Mouse (Mus musculus) megakaryocyte, adult 5-6 weeks (primary cell): ENCODE data around the gene Sh2d1b2. TPM values are rescaled to one million over a fixed set of nuclear protein-coding genes. Genes with fewer than 3 reads are reported as not detected.
A peak's percentile ranks its signal among the peaks of the same experiment; 100 is the strongest.

Source experiments
- ATAC-seq: 2 replicates; pipeline ENCODE4 v1.8.0; 2016; ENCODE audit warnings: mild to moderate bottlenecking, inconsistent platforms; ENCODE audit not compliant: poor library complexity, severe bottlenecking
- total RNA-seq, 2 experiments: library from RNA; stranded (forward) in 1 of 2; stranded (reverse) in 1 of 2; fragments of 153-499, 151-499 nt in 1 of 2; fragments of 221-1000, 200-1000 nt in 1 of 2; gene quantifications; 2 replicates each; pipeline versions ENCODE4 v1.2.3 to v1.2.4; 2015 to 2017

Gene Sh2d1b2
- total RNA-seq (2015) = 0.57 TPM in 1 of 2 replicates, not detected in the other
- total RNA-seq (2017) = not detected in 2 replicates

DNA sequence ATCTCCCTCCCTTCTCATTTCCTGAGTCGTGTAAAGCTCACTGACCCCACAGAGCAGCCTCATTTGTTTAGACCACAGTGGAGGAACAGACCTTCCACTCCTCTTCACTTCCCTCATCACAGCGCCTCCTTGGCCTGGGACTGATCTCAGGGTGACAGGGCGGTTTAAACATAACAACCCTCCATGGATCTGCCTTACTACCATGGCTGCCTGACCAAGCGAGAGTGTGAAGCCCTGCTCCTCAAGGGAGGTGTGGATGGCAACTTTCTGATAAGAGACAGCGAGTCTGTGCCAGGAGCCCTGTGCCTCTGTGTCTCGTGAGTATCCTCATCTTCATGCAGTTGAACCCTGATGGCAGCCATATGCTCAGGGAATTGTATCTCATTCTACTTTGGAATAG is at the start of gene Sh2d1b2:
Sh2d1b2 (plus strand) TSS at position 62 of the 400 bp plus-strand sequence.
- peak; percentile 80 for ATAC-seq

DNA sequence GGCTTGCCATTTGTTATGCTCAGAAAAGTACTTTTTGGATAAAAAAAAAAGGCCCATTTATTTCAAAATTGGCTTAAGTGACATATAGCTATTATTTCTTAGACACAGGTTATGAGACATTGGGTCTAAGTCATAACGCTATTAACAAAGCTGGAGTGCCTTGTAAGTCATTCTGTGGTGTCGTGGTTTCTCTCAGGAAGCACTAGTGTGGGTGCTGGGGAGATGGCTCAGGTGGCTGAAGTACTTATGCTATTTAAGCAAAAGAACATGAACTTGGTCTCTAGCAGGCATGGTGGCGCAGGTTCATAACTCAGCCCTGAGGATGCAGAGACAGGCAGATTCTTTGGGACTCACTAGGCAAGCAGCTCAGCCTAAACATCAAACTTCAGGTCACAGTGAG is 47.4 kb upstream of the Sh2d1b2 start:
- no peak for ATAC-seq

DNA sequence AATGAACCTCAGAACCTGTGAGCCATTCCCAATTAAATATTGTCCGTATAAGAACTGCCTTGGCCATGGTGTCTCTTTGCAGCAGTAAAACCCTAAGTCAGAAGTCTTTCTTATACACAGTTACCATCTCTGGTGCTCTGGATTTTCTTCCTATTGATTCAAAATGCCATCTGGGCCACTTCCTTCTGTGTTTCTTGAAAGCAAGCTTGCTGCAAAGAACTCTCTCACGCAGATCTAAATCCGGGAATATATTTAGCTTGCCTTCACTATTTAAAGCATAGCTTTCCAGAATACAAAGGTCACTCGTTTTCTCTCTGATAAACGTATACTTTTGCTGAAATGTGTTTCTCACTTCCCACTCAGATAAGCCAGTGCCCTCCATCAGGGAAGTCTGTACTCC is 46.0 kb upstream of the Sh2d1b2 start:
- ATAC-seq = no peak

DNA sequence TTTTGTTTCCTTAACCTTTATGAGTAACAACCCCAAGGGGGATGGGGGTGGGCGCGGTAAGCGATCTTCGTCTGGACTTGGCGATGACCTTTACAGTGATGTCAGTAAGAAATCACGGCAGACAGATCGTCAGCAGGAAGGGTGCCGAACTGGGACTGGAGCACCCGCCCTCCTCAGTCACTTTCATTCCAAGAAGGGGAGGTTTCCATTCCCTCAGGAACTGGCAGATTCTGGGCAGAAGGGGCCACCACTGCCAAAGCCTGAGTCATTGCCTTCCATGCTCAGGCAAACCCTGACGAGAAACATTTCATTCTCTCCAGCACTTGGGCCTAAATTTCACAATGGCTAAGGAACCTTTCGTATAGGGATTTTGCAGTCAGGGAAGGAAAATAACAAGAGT is 43.9 kb upstream of the Sh2d1b2 start:
- no peak for ATAC-seq

DNA sequence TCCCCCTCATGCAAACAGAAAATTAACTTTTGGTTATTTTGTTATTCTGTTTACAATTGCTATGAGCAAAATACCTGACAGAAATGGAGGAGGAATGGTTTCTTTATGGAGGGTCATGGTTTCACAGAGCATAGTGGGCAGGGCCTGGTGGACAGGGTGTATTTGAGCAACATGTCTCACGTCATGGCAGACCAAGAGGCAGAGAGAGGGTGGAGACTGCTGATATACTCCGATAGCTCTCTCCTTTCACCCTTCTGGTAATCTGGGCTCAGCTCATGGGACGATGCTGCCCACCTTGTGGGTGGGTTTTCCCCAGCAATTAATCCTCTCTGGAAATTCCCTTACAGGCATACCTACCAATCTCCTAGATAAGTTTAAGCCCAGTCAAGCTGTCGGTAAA is 42.3 kb upstream of the Sh2d1b2 start:
- ATAC-seq = no peak

DNA sequence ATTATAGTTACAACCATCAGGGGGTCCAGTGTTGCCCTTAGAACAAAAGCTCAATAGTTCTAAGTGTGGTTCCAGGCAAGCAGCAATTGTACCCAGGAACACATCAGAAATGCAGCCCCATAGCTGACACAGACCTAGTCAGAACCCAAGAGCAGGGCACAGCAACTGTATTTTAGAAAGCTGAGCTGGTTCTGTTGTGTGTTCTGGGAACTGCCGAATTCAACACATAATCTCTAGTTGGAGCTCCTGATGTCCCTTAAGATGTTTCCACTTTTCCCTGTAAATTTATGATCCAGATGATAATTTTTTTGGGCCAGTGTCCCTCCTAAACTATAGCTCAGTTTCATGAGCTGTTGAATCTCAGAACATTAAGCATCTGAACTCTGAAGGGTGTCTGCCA is 40.6 kb upstream of the Sh2d1b2 start:
- no peak for ATAC-seq

DNA sequence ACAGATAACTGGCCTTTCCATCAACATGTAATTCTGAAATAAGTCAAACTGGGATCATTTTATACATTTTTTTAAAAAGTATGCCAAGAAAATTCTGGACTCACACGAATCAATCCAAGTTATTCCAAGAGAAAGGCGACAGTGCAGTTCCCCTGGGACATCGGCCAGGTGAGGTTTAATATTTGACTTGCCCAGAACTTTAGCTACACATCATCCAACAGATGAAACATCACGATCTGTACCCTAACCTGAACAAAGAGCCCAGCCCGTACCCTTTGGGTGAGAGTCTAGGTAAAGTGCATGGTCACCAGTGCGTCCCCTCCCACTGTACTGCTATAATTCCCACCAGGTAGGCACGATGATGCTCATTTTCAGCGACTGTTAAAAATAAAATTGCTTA is 36.3 kb upstream of the Sh2d1b2 start:
- ATAC-seq = no peak

DNA sequence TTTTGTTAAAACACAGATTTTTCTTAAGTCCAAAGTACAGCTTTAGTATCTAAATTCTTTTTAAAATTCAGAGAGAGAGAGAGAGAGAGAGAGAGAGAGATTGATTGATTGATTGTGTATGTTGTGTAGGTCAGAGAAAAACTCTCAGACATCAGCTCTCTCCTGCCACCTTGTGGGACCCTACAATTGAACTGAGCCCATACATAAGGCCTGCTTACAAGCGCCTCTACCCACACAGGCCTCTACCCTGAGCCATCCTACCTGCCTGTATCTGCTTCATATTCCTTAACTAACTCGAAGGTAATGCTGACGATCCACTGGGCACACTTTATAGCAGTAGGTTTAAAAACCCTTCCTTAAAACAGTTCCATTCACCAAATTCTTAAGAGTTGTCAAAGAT is 32.2 kb upstream of the Sh2d1b2 start:
- peak; percentile 64; the same call in 1 of the 2 replicates for ATAC-seq

DNA sequence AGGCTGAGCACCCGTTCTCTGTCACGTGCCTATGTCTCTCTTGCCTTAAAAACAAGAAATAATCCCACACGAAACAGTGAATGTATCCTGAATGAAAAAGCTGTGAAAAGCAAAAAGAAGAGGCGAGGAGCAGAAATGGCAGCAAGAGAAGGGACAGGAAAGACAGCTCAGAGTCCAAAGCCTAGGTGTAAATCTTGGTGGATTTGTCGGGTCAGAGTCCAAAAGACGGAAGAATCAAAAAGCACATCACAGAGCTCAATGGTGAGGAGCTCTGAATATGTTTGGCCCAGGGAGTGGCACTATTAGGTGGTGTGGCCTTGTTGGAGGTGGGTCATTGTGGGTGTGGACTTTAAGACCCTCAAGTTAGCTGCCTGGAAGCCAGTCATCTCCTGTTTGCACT is 26.2 kb upstream of the Sh2d1b2 start:
- ATAC-seq = no peak

DNA sequence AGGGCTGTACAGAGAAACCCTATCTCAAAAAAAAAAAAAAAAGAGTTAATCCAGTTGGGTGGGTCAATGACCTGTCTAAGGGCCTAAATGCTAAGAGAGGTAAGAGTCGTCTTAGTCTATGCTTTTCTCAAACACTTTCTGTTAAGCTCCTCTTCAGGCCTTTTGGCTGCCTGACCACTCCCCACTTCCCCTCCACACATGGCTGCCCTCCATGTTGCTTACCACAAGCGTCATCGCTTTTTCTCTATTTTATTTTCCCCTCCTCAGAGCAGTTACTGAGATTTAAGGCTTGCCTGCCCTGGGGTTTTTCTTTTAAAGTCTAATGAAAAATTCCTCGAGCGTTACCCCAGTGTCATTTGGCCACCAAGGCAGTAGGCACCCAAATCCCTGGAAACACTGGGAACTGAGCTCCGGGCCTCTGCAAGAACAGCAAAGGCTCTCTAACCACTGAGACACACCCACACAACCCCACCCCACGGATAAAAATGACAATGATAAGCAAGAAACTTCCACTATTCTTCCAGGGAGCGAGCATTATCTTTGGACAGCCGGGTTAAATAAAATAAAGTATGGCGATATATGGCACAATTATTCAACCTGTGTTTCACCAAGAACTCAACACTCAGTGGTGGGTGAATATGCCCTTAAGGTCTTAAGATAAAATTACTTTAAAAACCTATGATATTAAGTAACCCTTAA is 19.2 kb upstream of the Sh2d1b2 start:
- no peak for ATAC-seq

DNA sequence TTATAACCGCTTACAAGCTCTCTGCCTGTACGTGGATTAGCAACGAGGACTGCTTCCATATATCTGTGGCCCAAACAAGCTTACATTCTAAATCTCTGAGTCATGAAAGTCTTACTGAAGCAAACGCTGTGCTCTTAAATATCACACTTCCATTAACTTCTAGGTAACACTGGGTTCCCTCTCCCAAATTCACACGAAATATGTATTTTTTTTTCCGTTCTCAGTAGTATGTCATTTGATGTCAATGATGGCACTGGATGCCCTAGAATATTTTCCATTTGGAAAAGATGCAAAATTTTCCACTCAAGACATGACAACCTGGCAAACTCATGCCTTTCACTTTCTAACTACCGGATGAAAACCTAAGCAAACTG is 18.2 kb upstream of the Sh2d1b2 start:
- no peak for ATAC-seq

DNA sequence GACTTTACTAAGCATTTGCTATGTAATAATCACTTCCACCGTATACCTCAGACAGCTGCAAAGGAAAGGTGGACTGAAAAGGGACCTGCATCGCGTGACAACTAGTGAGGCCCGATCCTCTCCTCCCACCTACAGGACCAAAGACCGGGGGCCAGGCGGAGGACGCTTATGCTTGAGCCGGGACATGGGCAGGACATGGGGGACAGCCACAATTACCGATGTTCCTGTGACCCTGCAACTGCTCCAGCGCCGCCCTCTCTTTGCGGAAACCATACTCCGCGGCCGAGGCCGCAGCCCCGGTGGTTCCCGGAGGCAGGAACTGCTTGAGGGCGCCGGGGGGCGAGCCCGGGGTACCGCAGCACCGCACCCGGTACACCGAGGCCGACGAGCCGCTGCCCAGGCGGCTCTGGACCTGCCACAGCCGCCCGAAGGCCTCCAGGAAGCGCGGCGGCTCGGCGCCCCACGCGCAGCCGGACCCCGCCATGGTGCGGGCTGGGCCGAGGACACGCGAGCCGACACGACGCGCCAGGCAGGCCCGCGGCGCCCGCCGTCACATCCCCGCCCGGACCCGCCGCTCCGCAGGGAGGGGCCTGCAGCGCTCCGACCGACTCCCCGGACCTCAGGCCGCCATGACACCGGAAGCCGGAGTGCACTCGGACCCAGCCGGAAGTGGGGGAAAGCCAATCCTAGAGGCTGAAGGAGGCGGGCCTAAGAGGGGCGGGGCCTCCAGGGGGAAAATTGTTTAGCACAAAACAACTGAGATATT is 17.6 kb upstream of the Sh2d1b2 start, which contains the start of gene Uhmk1:
Uhmk1 (minus strand) TSS at position 641 of the 766 bp plus-strand sequence.
- ATAC-seq = peak; percentile 96

DNA sequence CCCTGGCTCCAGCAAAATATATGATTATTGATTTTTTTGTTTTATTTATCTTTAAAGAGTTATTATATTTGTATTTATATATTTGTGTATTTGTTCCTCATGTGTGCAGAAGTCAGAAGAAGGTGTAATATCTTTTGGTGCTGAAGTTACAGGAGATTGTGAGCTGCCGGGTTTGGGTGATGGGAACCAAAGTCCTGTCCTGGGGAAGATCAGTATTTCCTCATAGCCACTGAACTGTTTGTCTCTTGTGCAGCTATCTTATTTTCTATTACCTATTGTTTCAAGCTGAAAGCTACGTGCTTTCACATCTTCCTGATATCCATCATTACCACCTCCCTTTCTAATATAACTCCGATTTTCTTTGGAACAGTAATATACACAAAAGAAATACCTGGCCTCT is 17.0 kb upstream of the Sh2d1b2 start:
- no peak for ATAC-seq

DNA sequence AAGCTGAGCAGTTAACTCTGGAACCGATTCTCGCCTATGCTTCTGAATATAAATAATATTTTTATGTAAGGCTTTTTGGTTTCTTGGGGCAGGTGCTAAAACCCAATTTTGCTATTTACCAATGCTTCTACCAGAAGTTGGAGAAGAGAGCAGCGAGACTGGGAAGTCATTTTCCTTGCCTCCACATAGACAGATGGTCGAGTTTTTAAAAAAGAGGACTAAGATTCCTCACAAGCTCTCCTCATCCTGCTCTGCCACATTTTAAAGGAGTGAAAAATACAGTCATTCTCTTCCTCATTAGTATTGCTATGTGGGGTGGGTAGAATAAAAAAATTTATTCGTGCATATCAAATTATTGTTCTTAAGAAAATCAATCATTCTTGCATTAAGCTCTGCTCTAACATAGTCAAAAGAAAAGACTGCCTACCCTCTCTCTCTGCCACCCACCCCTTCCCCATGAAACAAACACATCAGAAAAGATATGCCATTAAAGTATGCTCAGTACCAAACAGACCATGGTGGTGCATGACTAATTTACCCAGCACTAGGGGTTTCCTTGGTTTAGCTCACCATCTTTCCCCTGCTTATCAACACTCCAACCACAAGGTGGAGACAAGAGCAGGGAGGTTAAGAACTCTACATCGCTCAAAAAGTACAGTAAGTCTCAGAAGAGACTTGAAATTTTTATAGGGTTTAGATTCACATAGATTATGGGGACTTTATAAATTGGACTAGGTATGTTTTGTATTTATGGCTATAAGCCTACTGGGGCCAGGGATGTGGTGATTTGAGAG is 14.3 kb upstream of the Sh2d1b2 start:
- peak; percentile 69 for ATAC-seq

DNA sequence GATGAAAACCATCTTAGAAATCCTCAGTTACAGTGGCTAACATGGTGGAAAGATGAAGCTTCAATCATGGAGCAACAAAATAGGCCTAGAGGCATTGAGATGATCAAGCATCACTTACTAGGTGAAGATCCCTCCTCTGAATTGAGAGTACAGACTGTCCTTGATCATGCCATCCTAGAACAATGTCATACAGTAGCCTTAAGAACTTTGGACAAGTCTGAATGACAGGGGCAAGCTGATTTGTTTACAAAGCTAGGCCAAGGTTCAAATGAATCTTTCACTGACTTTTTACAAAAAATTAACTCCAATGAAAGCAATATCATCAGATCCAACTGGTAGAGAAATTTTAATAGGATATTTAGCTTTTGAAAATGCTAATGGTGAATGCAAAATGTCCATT is 12.2 kb upstream of the Sh2d1b2 start:
- no peak for ATAC-seq

DNA sequence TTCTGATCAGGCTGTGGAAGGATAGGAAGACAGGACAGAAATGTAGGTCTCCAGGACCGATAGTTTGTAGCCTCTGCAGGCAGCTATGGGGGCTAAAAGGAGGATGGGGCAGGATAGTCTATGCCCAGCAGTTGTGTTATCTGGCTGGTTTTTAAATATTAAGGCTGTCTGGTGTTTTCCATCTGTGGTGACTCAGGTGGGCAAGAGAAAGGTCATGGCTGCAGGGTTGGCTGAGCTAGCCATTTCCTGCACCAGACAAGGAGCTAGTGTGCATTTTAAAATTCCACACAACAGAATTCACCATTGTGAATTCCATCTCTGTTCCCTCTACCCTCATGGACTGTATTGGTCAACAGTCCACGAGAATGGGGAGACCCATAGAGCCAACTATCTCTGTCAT is 9.3 kb upstream of the Sh2d1b2 start:
- no peak for ATAC-seq

DNA sequence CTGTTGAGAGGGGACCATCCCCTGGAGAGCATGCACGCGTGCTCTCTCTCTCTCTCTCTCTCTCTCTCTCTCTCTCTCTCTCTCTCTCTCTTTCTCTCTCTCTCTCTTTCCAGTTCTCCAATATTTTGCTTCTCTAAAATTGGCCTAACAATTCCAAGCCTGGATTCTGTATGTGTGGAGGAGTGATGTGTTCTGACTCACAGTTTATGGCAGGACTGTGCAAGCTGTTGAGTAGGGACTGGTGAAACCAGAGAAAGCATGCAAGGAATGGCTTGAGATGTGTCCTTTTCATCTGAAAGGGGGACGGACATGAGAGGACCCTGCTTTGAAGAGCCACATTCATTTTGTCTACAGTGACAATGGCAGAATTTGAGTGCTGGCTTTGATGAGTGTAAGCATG is 12.5 kb downstream of the Sh2d1b2 start:
- no peak for ATAC-seq

DNA sequence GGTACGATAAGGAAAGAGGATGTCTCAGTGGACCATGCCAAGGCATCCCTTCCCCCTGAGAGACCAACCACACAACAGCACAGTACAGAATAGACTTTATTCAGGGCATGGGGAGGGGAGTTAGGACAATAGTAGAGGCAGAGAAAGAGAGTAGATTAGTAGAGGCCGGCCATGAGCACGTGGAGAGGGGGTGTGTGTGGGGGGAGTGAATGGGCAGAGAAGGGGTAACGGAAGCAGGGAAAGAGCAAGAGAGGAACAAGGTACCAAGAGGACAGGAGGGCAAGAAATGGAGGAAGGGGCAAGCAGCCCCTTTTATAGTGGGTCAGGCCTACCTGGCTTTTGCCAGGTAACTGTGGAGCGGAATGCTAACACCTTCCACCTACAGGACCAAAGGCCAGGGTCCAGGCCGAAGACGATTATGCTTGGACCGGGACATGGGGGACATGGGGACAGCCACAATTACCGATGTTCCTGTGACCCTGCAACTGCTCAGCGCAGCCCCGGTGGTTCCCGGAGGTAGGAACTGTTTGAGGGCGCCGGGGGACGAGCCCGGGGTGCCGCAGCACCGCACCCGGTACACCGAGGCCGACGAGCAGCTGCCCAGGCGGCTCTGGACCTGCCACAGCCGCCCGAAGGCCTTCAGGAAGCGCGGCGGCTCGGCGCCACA is 22.5 kb downstream of the Sh2d1b2 start:
- ATAC-seq = no peak

DNA sequence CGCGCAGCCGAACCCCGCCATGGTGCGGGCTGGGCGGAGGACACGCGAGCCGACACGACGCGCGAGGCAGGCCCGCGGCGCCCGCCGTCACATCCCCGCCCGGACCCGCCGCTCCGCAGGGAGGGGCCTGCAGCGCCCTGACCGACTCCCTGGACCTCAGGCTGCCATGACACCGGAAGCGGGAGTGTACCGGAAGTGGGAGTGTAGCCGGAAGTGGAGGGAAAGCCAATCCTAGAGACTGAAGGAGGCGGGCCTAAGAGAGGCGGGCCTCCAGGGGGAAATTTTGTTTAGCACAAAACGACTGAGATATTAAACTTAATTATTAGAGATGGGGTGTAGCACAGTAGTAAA is 23.0 kb downstream of the Sh2d1b2 start:
- peak; percentile 100 for ATAC-seq

DNA sequence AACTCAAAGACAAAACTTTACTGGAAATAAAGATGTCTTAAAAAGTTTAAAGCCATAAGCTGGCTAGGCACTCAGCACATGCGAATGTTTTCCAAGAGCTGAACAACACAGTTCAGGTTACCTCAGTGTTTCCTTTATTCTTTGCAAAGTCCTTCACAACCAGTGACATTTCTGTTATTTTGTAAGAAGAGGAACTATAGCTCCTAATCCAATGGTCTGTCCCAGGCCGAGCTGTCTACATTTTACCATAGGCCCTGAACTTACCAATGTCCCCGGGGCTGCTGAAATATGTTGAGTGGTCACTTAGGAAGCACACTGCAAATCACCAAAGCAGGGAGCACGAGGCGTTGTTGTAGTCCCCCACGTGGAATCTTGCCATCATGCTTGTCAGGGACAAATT is 37.7 kb downstream of the Sh2d1b2 start:
- ATAC-seq = peak; percentile 64

DNA sequence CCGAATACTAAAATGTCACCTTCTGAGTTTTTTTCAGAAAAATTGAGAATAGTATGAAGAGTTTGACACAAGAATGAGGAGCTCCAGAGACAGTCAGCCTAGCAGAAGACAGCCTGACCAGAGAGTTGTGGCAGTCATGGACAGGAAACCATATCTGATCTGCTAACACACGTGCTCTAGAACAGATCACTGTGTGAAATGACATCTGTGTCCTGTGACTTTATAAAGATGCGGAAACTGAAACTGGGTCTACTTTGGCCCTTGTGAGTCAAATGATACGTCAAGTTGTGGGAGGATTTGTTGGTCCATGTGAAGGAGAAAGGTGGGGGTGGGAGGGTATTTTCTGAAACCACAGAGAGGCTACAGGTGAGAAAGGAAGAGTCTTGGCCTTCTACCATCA is 38.1 kb downstream of the Sh2d1b2 start:
- ATAC-seq = peak; percentile 60; the same call in 1 of the 2 replicates
